Mouse (Mus musculus): ENCODE results near the gene C730034F03Rik. TPM values are rescaled to one million over a fixed set of nuclear protein-coding genes. Genes with fewer than 3 reads are reported as not detected.

C730034F03Rik gene
- total RNA-seq, 2 experiments from 2014 or later, result 1.1 to 1.8 TPM

DNA sequence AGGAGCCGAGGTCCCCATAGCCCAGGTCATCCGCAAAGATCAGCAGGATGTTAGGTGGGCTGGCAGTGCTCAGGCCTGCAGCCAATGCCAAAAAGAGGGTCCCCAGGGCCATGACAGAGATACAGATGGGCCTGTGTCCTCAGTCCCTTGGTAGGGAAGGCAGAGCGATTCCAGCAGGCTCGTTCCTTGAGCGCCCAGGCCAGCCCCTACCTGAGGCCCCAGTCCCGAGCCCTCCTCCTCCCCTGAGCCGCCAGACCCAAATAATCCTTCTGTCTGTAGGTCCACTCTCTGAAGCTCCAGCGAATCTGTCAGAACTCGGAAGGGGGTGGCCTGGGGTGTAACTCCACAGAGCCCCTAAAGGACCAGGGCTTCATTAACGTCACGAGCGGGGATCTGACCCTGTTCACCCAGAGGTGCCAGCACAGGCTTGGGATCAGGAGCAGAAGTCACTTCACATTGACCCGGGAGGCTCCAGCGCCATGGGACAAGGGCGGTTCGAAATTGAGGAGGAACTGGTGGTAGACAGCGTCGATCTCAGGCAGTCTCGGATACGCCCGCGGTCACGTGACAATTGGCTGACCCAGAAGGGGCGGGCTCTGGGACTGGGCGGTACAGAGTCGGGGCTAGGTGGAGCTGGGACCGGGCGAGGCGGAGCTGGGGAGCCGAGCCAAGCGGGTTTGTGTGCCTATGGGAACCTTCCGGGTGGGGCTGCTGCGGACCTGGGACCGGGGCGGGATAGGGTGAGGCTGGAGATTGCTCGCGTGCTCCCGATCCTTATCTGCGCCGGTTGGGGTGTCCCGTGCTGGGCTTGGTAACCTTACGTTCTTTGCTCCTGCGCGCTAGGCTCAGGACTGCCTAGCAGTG is 46.5 kb downstream of the C730034F03Rik start:
- DNase-seq, result peak; percentile 94

DNA sequence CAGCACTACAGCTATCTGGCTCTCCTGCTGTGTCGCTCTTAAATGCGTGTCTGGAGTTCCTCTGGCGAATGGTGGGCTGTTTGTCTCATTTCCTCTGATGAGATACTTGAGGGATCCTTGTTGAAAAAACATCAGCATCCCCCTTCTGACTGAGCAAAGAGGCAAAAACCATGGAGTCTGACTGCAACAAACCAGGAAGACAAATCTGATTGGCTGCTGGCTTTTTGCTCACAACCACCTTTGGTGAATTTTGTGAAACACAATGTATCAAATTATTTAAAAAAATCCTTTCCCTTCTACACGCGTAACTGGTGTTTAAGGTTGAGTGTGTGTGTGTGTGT is 47.1 kb downstream of the C730034F03Rik start:
- no peak for DNase-seq

DNA sequence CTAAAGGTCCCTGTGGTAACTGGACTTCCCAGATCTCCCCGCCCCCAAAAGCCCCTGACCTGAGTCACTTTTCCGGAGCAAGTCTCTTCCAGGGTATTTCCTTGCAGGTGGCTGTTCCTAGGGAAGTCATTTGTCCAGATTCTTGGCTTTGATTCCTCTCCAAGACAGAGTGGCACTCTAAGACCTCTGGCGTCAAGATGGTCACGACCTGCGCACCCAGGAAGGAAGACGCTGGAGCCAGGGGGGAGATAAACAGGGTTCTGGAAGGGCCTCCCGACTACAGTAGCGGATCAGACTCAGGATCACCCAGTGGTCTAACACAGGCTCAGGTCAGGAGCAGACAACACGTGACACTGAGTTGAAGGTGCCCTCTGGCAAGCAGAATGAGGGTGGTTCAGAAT is 47.7 kb downstream of the C730034F03Rik start, which contains the start of gene Arsa:
Gene Arsa, minus strand, starts transcription at position 335 of the 401 bp plus-strand sequence.
- peak; percentile 35 for DNase-seq

DNA sequence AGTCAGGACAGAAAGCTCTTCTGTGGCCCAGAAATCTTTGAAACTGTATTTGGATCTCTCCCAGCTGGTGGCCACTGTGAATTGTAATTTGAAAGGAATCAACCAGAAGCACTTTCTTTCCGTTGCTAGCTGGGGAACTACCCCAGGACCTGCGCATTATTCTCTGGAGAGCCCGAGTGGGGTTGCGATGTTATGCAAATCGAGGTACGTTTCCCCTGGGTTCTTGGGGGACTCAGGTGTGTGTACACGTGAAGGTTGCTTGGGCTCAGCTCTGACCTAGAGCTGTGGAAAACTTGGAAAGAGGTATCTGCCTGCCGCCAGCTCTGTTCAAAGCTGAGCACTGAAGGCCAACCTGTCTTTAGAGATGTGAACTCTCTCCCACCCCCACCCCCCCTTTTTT is 48.4 kb downstream of the C730034F03Rik start:
- no peak for DNase-seq

DNA sequence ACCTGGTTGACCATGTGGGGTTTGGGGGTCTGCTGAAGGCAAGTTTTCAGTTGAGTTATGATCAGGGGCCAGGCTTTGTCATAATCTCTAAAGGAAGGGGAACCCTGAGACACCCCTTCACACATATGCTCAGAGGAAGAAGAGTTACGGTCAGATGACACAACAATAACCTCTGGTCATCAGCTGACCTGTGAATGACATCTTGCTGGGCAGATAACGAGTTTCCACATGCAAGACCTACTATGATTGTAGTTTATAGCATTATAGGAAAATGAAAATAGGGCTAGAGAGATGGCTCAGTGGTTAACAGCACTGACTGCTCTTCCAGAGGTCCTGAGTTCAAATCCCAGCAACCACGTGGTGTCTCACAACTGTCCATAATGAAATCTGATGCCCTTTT is 49.2 kb downstream of the C730034F03Rik start:
- DNase-seq, result no peak

Other genes starting within 250 kb of the C730034F03Rik start
- gene Plxnb2, start 248.8 kb upstream of the C730034F03Rik start, total RNA-seq (2021), result 100 to 1,000 TPM; 132 to 137 TPM
- 10 to 100 TPM in 1 of 2 experiments, 1 to 10 TPM in 1; 8.7 to 10.3 TPM for gene Dennd6b, start 233.1 kb upstream of the C730034F03Rik start, total RNA-seq (2021)
- 10 to 100 TPM; 51.4 to 54.7 TPM for gene Ppp6r2, start 218.0 kb upstream of the C730034F03Rik start, total RNA-seq (2021)
- 10 to 100 TPM; 78.6 to 83.4 TPM for gene Sbf1, start 114.3 kb upstream of the C730034F03Rik start, total RNA-seq (2021)
- gene Adm2, start 106.9 kb upstream of the C730034F03Rik start, total RNA-seq (2021), result not detected
- gene Miox, start 95.2 kb upstream of the C730034F03Rik start, total RNA-seq (2021), result not detected
- 10 to 100 TPM; 54.0 to 55.5 TPM for gene Lmf2, start 73.9 kb upstream of the C730034F03Rik start, total RNA-seq (2021)
- gene Ncaph2, start 73.9 kb upstream of the C730034F03Rik start, total RNA-seq (2021), result 10 to 100 TPM; 91.0 to 99.7 TPM
- 10 to 100 TPM; 13.6 to 14.1 TPM for gene Sco2, start 55.7 kb upstream of the C730034F03Rik start, total RNA-seq (2021)
- gene Tymp, start 52.5 kb upstream of the C730034F03Rik start, total RNA-seq (2021), result under 1 TPM; 0.31 to 0.72 TPM
- gene Odf3b, start 50.3 kb upstream of the C730034F03Rik start, total RNA-seq (2021), result under 1 TPM; 0.26 to 0.72 TPM
- gene Klhdc7b, start 44.7 kb upstream of the C730034F03Rik start, total RNA-seq (2021), result not detected
- gene Syce3, start 19.1 kb upstream of the C730034F03Rik start, total RNA-seq (2021), result not detected
- 100 to 1,000 TPM; 585 to 617 TPM for gene Cpt1b, start 3.7 kb upstream of the C730034F03Rik start, total RNA-seq (2021)
- 10 to 100 TPM in 1 of 2 experiments, 1 to 10 TPM in 1; 2.1 to 11.6 TPM for gene Gm44502, start 107 bp downstream of the C730034F03Rik start, total RNA-seq (2021)
- gene Chkb, start 319 bp downstream of the C730034F03Rik start, total RNA-seq (2021), result 10 to 100 TPM; 68.2 to 94.0 TPM
- under 1 TPM; 0.10 to 0.34 TPM for gene Mapk8ip2, start 24.3 kb downstream of the C730034F03Rik start, total RNA-seq (2021)
- 10 to 100 TPM; 12.0 to 14.6 TPM for gene Arsa, start 47.8 kb downstream of the C730034F03Rik start, total RNA-seq (2021)
- 10 to 100 TPM; 70.0 to 73.7 TPM for gene Shank3, start 70.0 kb downstream of the C730034F03Rik start, total RNA-seq (2021)
- gene Acr, start 138.7 kb downstream of the C730034F03Rik start, total RNA-seq (2021), result 1 to 10 TPM in 1 of 2 experiments, under 1 TPM in 1; 0.76 to 1.3 TPM
- gene Rabl2, start 162.3 kb downstream of the C730034F03Rik start, total RNA-seq (2021), result 1 to 10 TPM; 6.9 to 8.3 TPM

All from heart, postnatal 4 days (tissue).